In genomic region chr13:3358079-3358608, GRCm38 (mm10) we compare ENCODE assay signal across 8 mouse cellular contexts.
DNase-seq lines count a peak whose midpoint lies in the region; ATAC-seq lines count a peak whose summit lies in the region.

No protein-coding gene starts in this region.

- H3K9ac ChIP-seq in limb, embryonic 13.5 days: peak overlapping the region; percentile 51
- H3K9ac ChIP-seq in neural tube, embryonic 15.5 days (replicated peaks): no peak overlapping the region

- no peak for ATAC-seq in limb, embryonic 13.5 days (ENCODE audit: low FRiP score, low read depth)
- no peak for ATAC-seq in neural tube, embryonic 15.5 days (ENCODE audit: low FRiP score)
- no peak for ATAC-seq in megakaryocyte progenitor cell, adult 5-6 weeks (replicated peaks; ENCODE audit: poor library complexity)
- ATAC-seq in megakaryocyte-erythroid progenitor cell, adult 5-6 weeks (replicated peaks; ENCODE audit: low FRiP score, low TSS enrichment, poor library complexity, severe bottlenecking): no peak

- H3K4me1 ChIP-seq in brown adipose tissue, adult 24 weeks (ENCODE audit: control insufficient read depth, insufficient read depth, insufficient read length, low read length): peaks cover 3% of the 10 kb centered on the region
- peaks cover 34% of the 10 kb centered on the region for H3K4me1 ChIP-seq in hindbrain, embryonic 10.5 days (replicated peaks)
- peaks cover 18% of the 10 kb centered on the region for H3K4me1 ChIP-seq in limb, embryonic 13.5 days
- H3K4me1 ChIP-seq in neural tube, embryonic 15.5 days: peaks cover 32% of the 10 kb centered on the region

- peak overlapping the region; percentile 97 for H3K4me2 ChIP-seq in limb, embryonic 13.5 days (replicated peaks)
- H3K4me2 ChIP-seq in neural tube, embryonic 15.5 days: peak overlapping the region; percentile 93

- H3K4me3 ChIP-seq in brown adipose tissue, adult 24 weeks (ENCODE audit: insufficient read depth, low read depth, low read length): peak overlapping the region; percentile 69; the same call in 1 of the 2 replicates
- peak overlapping the region; percentile 60 for H3K4me3 ChIP-seq in hindbrain, embryonic 10.5 days
- peak overlapping the region; percentile 54 for H3K4me3 ChIP-seq in limb, embryonic 13.5 days
- H3K4me3 ChIP-seq in neural tube, embryonic 15.5 days (replicated peaks): peak overlapping the region; percentile 48

- no peak overlapping the region for H3K27ac ChIP-seq in brown adipose tissue, adult 24 weeks (replicated peaks; ENCODE audit: low read depth, low read length)
- H3K27ac ChIP-seq in hindbrain, embryonic 10.5 days: no peak overlapping the region
- H3K27ac ChIP-seq in limb, embryonic 13.5 days: no peak overlapping the region
- H3K27ac ChIP-seq in neural tube, embryonic 15.5 days (replicated peaks): no peak overlapping the region

- peak; percentile 7 for DNase-seq in adrenal gland, adult 2 months
- DNase-seq in adrenal gland, postnatal 25 days: no peak
- peak; percentile 4 for DNase-seq in hindbrain, embryonic 10.5 days (ENCODE audit: low spot score)

- peaks cover 8% of the 10 kb centered on the region; the same call in 1 of the 2 replicates for H3K9me3 ChIP-seq in hindbrain, embryonic 10.5 days
- no peaks in the 10 kb centered on the region for H3K9me3 ChIP-seq in limb, embryonic 13.5 days
- no peaks in the 10 kb centered on the region for H3K9me3 ChIP-seq in neural tube, embryonic 15.5 days (replicated peaks)

- peaks cover 54% of the 10 kb centered on the region for H3K27me3 ChIP-seq in hindbrain, embryonic 10.5 days (ENCODE audit: insufficient read depth, poor library complexity, severe bottlenecking)
- H3K27me3 ChIP-seq in limb, embryonic 13.5 days: peaks cover 63% of the 10 kb centered on the region
- peaks cover 46% of the 10 kb centered on the region for H3K27me3 ChIP-seq in neural tube, embryonic 15.5 days (replicated peaks)

- 2% methylated on average over 45 of the region's 45 CpGs for WGBS in hindbrain, embryonic 10.5 days
- WGBS in limb, embryonic 13.5 days: 3% methylated on average over 45 of the region's 45 CpGs
- 2% methylated on average over 45 of the region's 45 CpGs for WGBS in neural tube, embryonic 15.5 days

- no peaks in the 10 kb centered on the region for H3K36me3 ChIP-seq in hindbrain, embryonic 10.5 days
- no peaks in the 10 kb centered on the region for H3K36me3 ChIP-seq in limb, embryonic 13.5 days
- H3K36me3 ChIP-seq in neural tube, embryonic 15.5 days: no peaks in the 10 kb centered on the region
